Mouse (Mus musculus) stomach, embryonic 15.5 days (tissue): Measurements from ENCODE around the gene Nradd. TPM values are rescaled to one million over a fixed set of nuclear protein-coding genes. Genes with fewer than 3 reads are reported as not detected.

Experiments
- ATAC-seq: fragments of 200-750 bp; cut with Nextera tagmentation; 2 replicates; pipeline ENCODE4 v1.8.0; 2017; ENCODE audit warnings: low read depth, moderate number of reproducible peaks, moderate TSS enrichment; ENCODE audit not compliant: insufficient read depth, low FRiP score
- H3K27ac ChIP-seq: fragments of 300-500 bp; sonication (generic); 2 replicates; pipeline ENCODE4 v1.5.1; 2015; ENCODE audit warnings: mild to moderate bottlenecking, inconsistent platforms
- H3K27me3 ChIP-seq: fragments of 300-500 bp; sonication (generic); replicated peaks from 2 replicates; pipeline ENCODE4 v1.6.1; 2015; ENCODE audit warnings: inconsistent platforms
- H3K36me3 ChIP-seq: fragments of 300-500 bp; sonication (generic); 2 replicates; pipeline ENCODE4 v1.6.1; 2015; ENCODE audit warnings: inconsistent platforms
- H3K4me1 ChIP-seq: fragments of 300-500 bp; sonication (generic); 2 replicates; pipeline ENCODE4 v1.6.1; 2015; ENCODE audit warnings: inconsistent platforms
- H3K4me2 ChIP-seq: fragments of 300-500 bp; sonication (generic); 2 replicates; pipeline ENCODE4 v1.6.1; 2015; ENCODE audit warnings: mild to moderate bottlenecking, inconsistent platforms
- H3K4me3 ChIP-seq: fragments of 300-500 bp; sonication (generic); replicated peaks from 2 replicates; pipeline ENCODE4 v1.5.1; 2015; ENCODE audit warnings: inconsistent platforms
- H3K9ac ChIP-seq: fragments of 300-500 bp; sonication (generic); 2 replicates; pipeline ENCODE4 v1.6.1; 2015; ENCODE audit warnings: inconsistent platforms
- H3K9me3 ChIP-seq: fragments of 300-500 bp; sonication (generic); 2 replicates; pipeline ENCODE4 v1.6.1; 2016; ENCODE audit warnings: inconsistent platforms
- WGBS: fragments of 180-500 bp; shearing (Covaris S2); methylation state at CpG from one replicate; pipeline ENCODE4 v1.1.7; 2015; 5-methylcytosine and 5-hydroxymethylcytosine counted together
- polyA plus RNA-seq: library from polyadenylated mRNA; unstranded; fragments of >200 nt; fragmentation: Nextera tagmentation; extraction: Ambion mirVana; gene quantifications from 2 replicates; pipeline ENCODE4 v1.2.1, GENCODE M21; 2015

Nradd gene
- polyA plus RNA-seq, result 28.5 and 30.5 TPM in 2 replicates

GRCm38 (mm10) chr9:110624361-110625166, at the start of gene Nradd:
TSS of gene Nradd (minus strand) at chr9:110624452.
- no peaks in the 10 kb centered on the region for H3K9me3 ChIP-seq
- peak within 1 kb of the TSS; percentile 83 for H3K27ac ChIP-seq
- H3K4me2 ChIP-seq, result peak within 1 kb of the TSS; percentile 91
- WGBS, result 4% methylated on average over 41 of the region's 41 CpGs
- H3K9ac ChIP-seq, result peak within 1 kb of the TSS; percentile 21
- H3K4me3 ChIP-seq, result peak within 1 kb of the TSS; percentile 54
- H3K36me3 ChIP-seq, result peaks cover 18% of the 10 kb centered on the region
- no peaks in the 10 kb centered on the region for H3K27me3 ChIP-seq
- peaks cover 13% of the 10 kb centered on the region for H3K4me1 ChIP-seq
- peak; percentile 90 for ATAC-seq

- no peak overlapping the region for H3K9ac ChIP-seq
- no peak overlapping the region for H3K4me3 ChIP-seq
- H3K27ac ChIP-seq, result no peak overlapping the region; the same call in 1 of the 2 replicates
- H3K9me3 ChIP-seq, result no peaks in the 10 kb centered on the region
- peaks cover 12% of the 10 kb centered on the region for H3K4me1 ChIP-seq
- no peak overlapping the region for H3K4me2 ChIP-seq
- no peak for ATAC-seq
- no peaks in the 10 kb centered on the region for H3K36me3 ChIP-seq
- no peaks in the 10 kb centered on the region for H3K27me3 ChIP-seq
- WGBS, result 58% methylated on average over 10 of the region's 10 CpGs
Measured at GRCm38 (mm10) chr9:110673107-110673752, 49.0 kb upstream of the Nradd start.

GRCm38 (mm10) chr9:110672462-110673106, 48.3 kb upstream of the Nradd start:
- H3K9ac ChIP-seq, result no peak overlapping the region
- H3K9me3 ChIP-seq, result no peaks in the 10 kb centered on the region
- no peaks in the 10 kb centered on the region for H3K27me3 ChIP-seq
- H3K4me1 ChIP-seq, result peaks cover 8% of the 10 kb centered on the region
- no peak overlapping the region for H3K4me2 ChIP-seq
- H3K36me3 ChIP-seq, result no peaks in the 10 kb centered on the region
- 66% methylated on average over 7 of the region's 7 CpGs for WGBS
- no peak for ATAC-seq
- H3K27ac ChIP-seq, result no peak overlapping the region; the same call in 1 of the 2 replicates
- H3K4me3 ChIP-seq, result no peak overlapping the region

- H3K27ac ChIP-seq, result no peak overlapping the region
- no peak for ATAC-seq
- peaks cover 17% of the 10 kb centered on the region for H3K4me1 ChIP-seq
- H3K9me3 ChIP-seq, result no peaks in the 10 kb centered on the region
- H3K27me3 ChIP-seq, result no peaks in the 10 kb centered on the region
- H3K4me3 ChIP-seq, result no peak overlapping the region
- no peak overlapping the region for H3K4me2 ChIP-seq
- no peak overlapping the region for H3K9ac ChIP-seq
- no peaks in the 10 kb centered on the region for H3K36me3 ChIP-seq
- 81% methylated on average over 5 of the region's 5 CpGs for WGBS
Measured at GRCm38 (mm10) chr9:110669785-110670184, 45.5 kb upstream of the Nradd start.

- Histone ChIP-seq H3K27ac (peak overlapping the region; percentile 62), H3K9ac (no peak overlapping the region), H3K36me3 (no peaks in the 10 kb centered on the region), H3K4me1 (peaks cover 18% of the 10 kb centered on the region), H3K4me3 (no peak overlapping the region), H3K27me3 (no peaks in the 10 kb centered on the region), H3K9me3 (no peaks in the 10 kb centered on the region), H3K4me2 (no peak overlapping the region)
- WGBS, result 77% methylated on average over 6 of the region's 6 CpGs
- peak; percentile 77 for ATAC-seq
Measured at GRCm38 (mm10) chr9:110668601-110669293, 44.5 kb upstream of the Nradd start.

- Histone ChIP-seq H3K27me3 (no peaks in the 10 kb centered on the region), H3K4me2 (no peak overlapping the region), H3K4me3 (no peak overlapping the region), H3K27ac (no peak overlapping the region), H3K36me3 (no peaks in the 10 kb centered on the region), H3K4me1 (peaks cover 11% of the 10 kb centered on the region), H3K9me3 (no peaks in the 10 kb centered on the region), H3K9ac (no peak overlapping the region)
- WGBS, result 60% methylated on average over 4 of the region's 4 CpGs
- no peak for ATAC-seq
Measured at GRCm38 (mm10) chr9:110667219-110667836, 43.1 kb upstream of the Nradd start.

- peak overlapping the region; percentile 13; the same call in 1 of the 2 replicates for H3K4me2 ChIP-seq
- peaks cover 11% of the 10 kb centered on the region for H3K4me1 ChIP-seq
- no peaks in the 10 kb centered on the region for H3K9me3 ChIP-seq
- peak overlapping the region; percentile 54; the same call in 1 of the 2 replicates for H3K27ac ChIP-seq
- ATAC-seq, result no peak
- H3K36me3 ChIP-seq, result no peaks in the 10 kb centered on the region
- H3K27me3 ChIP-seq, result no peaks in the 10 kb centered on the region
- no peak overlapping the region for H3K4me3 ChIP-seq
- 51% methylated on average over 8 of the region's 8 CpGs for WGBS
- H3K9ac ChIP-seq, result no peak overlapping the region
Measured at GRCm38 (mm10) chr9:110666374-110666773, 42.1 kb upstream of the Nradd start.

- peak overlapping the region; percentile 54; the same call in 1 of the 2 replicates for H3K27ac ChIP-seq
- H3K9ac ChIP-seq, result no peak overlapping the region
- H3K4me3 ChIP-seq, result no peak overlapping the region
- peak overlapping the region; percentile 13; the same call in 1 of the 2 replicates for H3K4me2 ChIP-seq
- H3K27me3 ChIP-seq, result no peaks in the 10 kb centered on the region
- H3K4me1 ChIP-seq, result peaks cover 11% of the 10 kb centered on the region; the same call in 1 of the 2 replicates
- ATAC-seq, result peak; percentile 77
- H3K36me3 ChIP-seq, result no peaks in the 10 kb centered on the region
- 26% methylated on average over 4 of the region's 4 CpGs for WGBS
- no peaks in the 10 kb centered on the region for H3K9me3 ChIP-seq
Measured at GRCm38 (mm10) chr9:110665912-110666311, 41.7 kb upstream of the Nradd start.

GRCm38 (mm10) chr9:110662844-110663243, 38.6 kb upstream of the Nradd start:
- H3K36me3 ChIP-seq, result no peaks in the 10 kb centered on the region
- 66% methylated on average over 1 of the region's 1 CpGs for WGBS
- no peak for ATAC-seq

GRCm38 (mm10) chr9:110660856-110661612, 36.8 kb upstream of the Nradd start:
- Histone ChIP-seq H3K4me1 (peaks cover 10% of the 10 kb centered on the region), H3K27me3 (no peaks in the 10 kb centered on the region), H3K4me2 (no peak overlapping the region), H3K4me3 (no peak overlapping the region), H3K36me3 (no peaks in the 10 kb centered on the region), H3K27ac (peak overlapping the region; percentile 48; the same call in 1 of the 2 replicates), H3K9me3 (no peaks in the 10 kb centered on the region), H3K9ac (no peak overlapping the region)
- 60% methylated on average over 7 of the region's 7 CpGs for WGBS
- no peak for ATAC-seq

More at GRCm38 (mm10) chr9:110662844-110663243, 38.6 kb upstream of the Nradd start:
- peaks cover 13% of the 10 kb centered on the region for H3K4me1 ChIP-seq
- no peak overlapping the region for H3K9ac ChIP-seq
- H3K4me2 ChIP-seq, result no peak overlapping the region
- H3K4me3 ChIP-seq, result no peak overlapping the region
- H3K27ac ChIP-seq, result no peak overlapping the region
- H3K9me3 ChIP-seq, result no peaks in the 10 kb centered on the region
- no peaks in the 10 kb centered on the region for H3K27me3 ChIP-seq
